Mouse (Mus musculus): ENCODE measurements around the gene Crlf2.

DNA sequence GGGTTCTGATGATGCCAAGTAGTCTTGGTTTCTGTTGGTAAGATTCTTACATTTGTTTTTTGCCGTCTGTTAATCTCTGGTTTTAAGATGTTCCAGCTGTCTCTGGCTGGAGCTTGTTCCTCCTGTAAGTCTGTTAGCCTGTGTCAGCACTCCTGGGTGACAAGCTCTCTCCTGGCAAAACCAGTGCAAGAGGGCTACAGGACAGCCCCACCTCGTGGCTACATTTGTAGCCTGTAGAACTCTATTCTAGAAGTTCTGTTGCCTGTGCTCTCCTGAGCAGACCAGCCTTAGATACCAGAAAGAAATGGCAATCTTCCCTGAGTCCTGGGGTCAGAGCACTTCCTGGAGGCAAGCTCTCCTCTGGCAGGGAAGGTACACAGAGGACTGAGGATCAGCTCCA is 4.0 kb upstream of the Crlf2 start:
- peak in 1 of 2 experiments; percentile 59; a peak in 2 of 4 replicates for TF ChIP-seq CTCF (conservative IDR thresholded peaks at IDR 0.05 in 1 of 2, IDR thresholded peaks at IDR 0.05 in 1 of 2; ENCODE audit: low read depth in 2 of 2, low read length in 2 of 2)
- TF ChIP-seq E2F4 (IDR thresholded peaks at IDR 0.05; ENCODE audit: insufficient replicate concordance, low read depth, low read length), result no peak
- TF ChIP-seq POLR2A (IDR thresholded peaks at IDR 0.05; ENCODE audit: low read depth, low read length), result no peak
- no peak for TF ChIP-seq TBP (conservative IDR thresholded peaks at IDR 0.05; ENCODE audit: low read depth, low read length)
- TF ChIP-seq BHLHE40 (IDR thresholded peaks at IDR 0.05; ENCODE audit: low read depth, low read length), result no peak
- TF ChIP-seq TCF12 (IDR thresholded peaks at IDR 0.05; ENCODE audit: low read depth, low read length), result no peak
- TF ChIP-seq JUND (conservative IDR thresholded peaks at IDR 0.05; ENCODE audit: low read depth, low read length), result no peak
- no peak for TF ChIP-seq PAX5 (IDR thresholded peaks at IDR 0.05; ENCODE audit: low read length)
- no peak; the same call in none of the 2 replicates for TF ChIP-seq RAD21 (IDR thresholded peaks at IDR 0.05; ENCODE audit: low read depth, low read length)
- no peak for TF ChIP-seq USF1 (IDR thresholded peaks at IDR 0.05; ENCODE audit: low read depth, low read length)
- no peak for TF ChIP-seq KAT2A (IDR thresholded peaks at IDR 0.05; ENCODE audit: insufficient replicate concordance, low read length)
- TF ChIP-seq USF2 (conservative IDR thresholded peaks at IDR 0.05; ENCODE audit: low read depth, low read length), result no peak

Data from CH12.LX (cell line).